Mouse (Mus musculus) embryonic facial prominence, embryonic 13.5 days (tissue): Measurements from ENCODE around the gene Naaladl2. TPM values are rescaled to one million over a fixed set of nuclear protein-coding genes. Genes with fewer than 3 reads are reported as not detected.

Experiments
- ATAC-seq: fragments of 200-750 bp; cut with Nextera tagmentation; 2 replicates; pipeline ENCODE4 v1.8.0; 2017; ENCODE audit warnings: low read depth; ENCODE audit not compliant: insufficient number of reproducible peaks, insufficient read depth, low FRiP score, low TSS enrichment
- H3K27ac ChIP-seq: fragments of 300-500 bp; sonication (generic); 2 replicates; pipeline ENCODE4 v1.5.1; 2015; ENCODE audit warnings: moderate library complexity, mild to moderate bottlenecking, inconsistent platforms
- H3K27me3 ChIP-seq: fragments of 300-500 bp; sonication (generic); 2 replicates; pipeline ENCODE4 v1.6.1; 2015; ENCODE audit warnings: mild to moderate bottlenecking, inconsistent platforms
- H3K36me3 ChIP-seq: fragments of 300-500 bp; sonication (generic); 2 replicates; pipeline ENCODE4 v1.6.1; 2015; ENCODE audit warnings: mild to moderate bottlenecking, inconsistent platforms
- H3K4me1 ChIP-seq: fragments of 300-500 bp; sonication (generic); 2 replicates; pipeline ENCODE4 v1.6.1; 2015; ENCODE audit warnings: inconsistent platforms
- H3K4me2 ChIP-seq: fragments of 300-500 bp; sonication (generic); 2 replicates; pipeline ENCODE4 v1.6.1; 2015; ENCODE audit warnings: moderate library complexity, mild to moderate bottlenecking, inconsistent platforms
- H3K4me3 ChIP-seq: fragments of 300-500 bp; sonication (generic); 2 replicates; pipeline ENCODE4 v1.5.1; 2015; ENCODE audit warnings: mild to moderate bottlenecking, inconsistent platforms
- H3K9ac ChIP-seq: fragments of 300-500 bp; sonication (generic); 2 replicates; pipeline ENCODE4 v1.6.1; 2015; ENCODE audit warnings: mild to moderate bottlenecking, inconsistent platforms
- H3K9me3 ChIP-seq: fragments of 300-500 bp; sonication (generic); 2 replicates; pipeline ENCODE4 v1.6.1; 2016; ENCODE audit warnings: inconsistent platforms
- WGBS: fragments of 180-500 bp; shearing (Covaris S2); methylation state at CpG from one replicate; pipeline ENCODE4 v1.1.7; 2015; ENCODE audit warnings: mixed read lengths; 5-methylcytosine and 5-hydroxymethylcytosine counted together
- polyA plus RNA-seq: library from polyadenylated mRNA; unstranded; fragments of >200 nt; fragmentation: Nextera tagmentation; extraction: Ambion mirVana; gene quantifications from 2 replicates; pipeline ENCODE4 v1.2.1, GENCODE M21; 2015

The Naaladl2 gene
- polyA plus RNA-seq, 1 experiment from 2014 or later = 2.3 TPM

- H3K36me3 ChIP-seq = no peaks in the 10 kb centered on the region
- no peak overlapping the region for H3K9ac ChIP-seq
- H3K4me2 ChIP-seq = no peak overlapping the region
- no peaks in the 10 kb centered on the region for H3K9me3 ChIP-seq
- H3K27me3 ChIP-seq = no peaks in the 10 kb centered on the region
- WGBS = 36% methylated on average over 4 of the region's 4 CpGs
- ATAC-seq = no peak
- H3K4me1 ChIP-seq = peaks cover 9% of the 10 kb centered on the region
- peak overlapping the region; percentile 3; the same call in 1 of the 2 replicates for H3K27ac ChIP-seq
- no peak overlapping the region for H3K4me3 ChIP-seq
Measured at GRCm38 (mm10) chr3:24070424-24071168, 1073.5 kb downstream of the Naaladl2 start.

- Histone ChIP-seq H3K36me3 (no peaks in the 10 kb centered on the region), H3K4me1 (no peaks in the 10 kb centered on the region), H3K9me3 (no peaks in the 10 kb centered on the region), H3K4me2 (no peak overlapping the region), H3K4me3 (no peak overlapping the region), H3K27ac (no peak overlapping the region), H3K9ac (no peak overlapping the region), H3K27me3 (no peaks in the 10 kb centered on the region)
- no peak for ATAC-seq
Measured at GRCm38 (mm10) chr3:24048217-24048616, 1095.8 kb downstream of the Naaladl2 start.

- Histone ChIP-seq H3K9ac (no peak overlapping the region), H3K27me3 (no peaks in the 10 kb centered on the region), H3K27ac (no peak overlapping the region), H3K4me3 (no peak overlapping the region), H3K4me1 (no peaks in the 10 kb centered on the region), H3K9me3 (no peaks in the 10 kb centered on the region), H3K36me3 (no peaks in the 10 kb centered on the region), H3K4me2 (no peak overlapping the region)
- WGBS = 80% methylated on average over 1 of the region's 1 CpGs
- no peak for ATAC-seq
Measured at GRCm38 (mm10) chr3:24001741-24002140, 1142.3 kb downstream of the Naaladl2 start.

GRCm38 (mm10) chr3:23973727-23974126 is 1170.3 kb downstream of the Naaladl2 start:
- 79% methylated on average over 1 of the region's 1 CpGs for WGBS
- H3K27ac ChIP-seq = no peak overlapping the region
- no peak for ATAC-seq
- H3K4me3 ChIP-seq = no peak overlapping the region
- H3K4me1 ChIP-seq = no peaks in the 10 kb centered on the region
- no peak overlapping the region for H3K9ac ChIP-seq
- H3K4me2 ChIP-seq = no peak overlapping the region
- no peaks in the 10 kb centered on the region for H3K36me3 ChIP-seq
- no peaks in the 10 kb centered on the region for H3K9me3 ChIP-seq
- H3K27me3 ChIP-seq = no peaks in the 10 kb centered on the region

GRCm38 (mm10) chr3:23972747-23973667 is 1171.1 kb downstream of the Naaladl2 start:
- Histone ChIP-seq H3K4me3 (no peak overlapping the region), H3K4me1 (no peaks in the 10 kb centered on the region), H3K36me3 (no peaks in the 10 kb centered on the region), H3K9me3 (no peaks in the 10 kb centered on the region), H3K9ac (no peak overlapping the region), H3K27ac (no peak overlapping the region), H3K27me3 (no peaks in the 10 kb centered on the region), H3K4me2 (no peak overlapping the region)
- 76% methylated on average over 4 of the region's 4 CpGs for WGBS
- ATAC-seq = no peak

- H3K9ac ChIP-seq = no peak overlapping the region
Measured at GRCm38 (mm10) chr3:23962961-23963621, 1181.0 kb downstream of the Naaladl2 start.

GRCm38 (mm10) chr3:23946182-23946581 is 1197.9 kb downstream of the Naaladl2 start:
- H3K4me3 ChIP-seq = no peak overlapping the region
- no peaks in the 10 kb centered on the region for H3K9me3 ChIP-seq
- no peak overlapping the region for H3K4me2 ChIP-seq
- no peaks in the 10 kb centered on the region for H3K27me3 ChIP-seq
- H3K36me3 ChIP-seq = no peaks in the 10 kb centered on the region
- no peak overlapping the region for H3K27ac ChIP-seq
- ATAC-seq = no peak
- no peaks in the 10 kb centered on the region for H3K4me1 ChIP-seq
- no peak overlapping the region for H3K9ac ChIP-seq
- 81% methylated on average over 2 of the region's 2 CpGs for WGBS

More at GRCm38 (mm10) chr3:23962961-23963621, 1181.0 kb downstream of the Naaladl2 start:
- no peak overlapping the region for H3K4me2 ChIP-seq
- H3K4me3 ChIP-seq = no peak overlapping the region
- no peaks in the 10 kb centered on the region for H3K27me3 ChIP-seq
- H3K4me1 ChIP-seq = no peaks in the 10 kb centered on the region
- no peak for ATAC-seq
- no peak overlapping the region for H3K27ac ChIP-seq
- H3K9me3 ChIP-seq = no peaks in the 10 kb centered on the region
- H3K36me3 ChIP-seq = no peaks in the 10 kb centered on the region

- Histone ChIP-seq H3K36me3 (no peaks in the 10 kb centered on the region), H3K27ac (no peak overlapping the region), H3K27me3 (no peaks in the 10 kb centered on the region), H3K4me1 (no peaks in the 10 kb centered on the region), H3K4me3 (no peak overlapping the region), H3K9me3 (no peaks in the 10 kb centered on the region), H3K4me2 (no peak overlapping the region), H3K9ac (no peak overlapping the region)
- 75% methylated on average over 5 of the region's 5 CpGs for WGBS
- no peak for ATAC-seq
Measured at GRCm38 (mm10) chr3:23937299-23937698, 1206.8 kb downstream of the Naaladl2 start.

- Histone ChIP-seq H3K4me3 (no peak overlapping the region), H3K27me3 (no peaks in the 10 kb centered on the region), H3K27ac (no peak overlapping the region), H3K4me2 (no peak overlapping the region), H3K4me1 (no peaks in the 10 kb centered on the region), H3K36me3 (no peaks in the 10 kb centered on the region), H3K9ac (no peak overlapping the region), H3K9me3 (no peaks in the 10 kb centered on the region)
- WGBS = 59% methylated on average over 4 of the region's 4 CpGs
- no peak for ATAC-seq
Measured at GRCm38 (mm10) chr3:23928097-23928496, 1216.0 kb downstream of the Naaladl2 start.

GRCm38 (mm10) chr3:23907682-23908081 is 1236.4 kb downstream of the Naaladl2 start:
- Histone ChIP-seq H3K4me3 (no peak overlapping the region), H3K4me2 (no peak overlapping the region), H3K36me3 (no peaks in the 10 kb centered on the region), H3K27me3 (no peaks in the 10 kb centered on the region), H3K9ac (no peak overlapping the region), H3K27ac (no peak overlapping the region), H3K9me3 (no peaks in the 10 kb centered on the region), H3K4me1 (no peaks in the 10 kb centered on the region)
- 63% methylated on average over 1 of the region's 1 CpGs for WGBS
- no peak for ATAC-seq

- no peak overlapping the region for H3K4me3 ChIP-seq
- no peaks in the 10 kb centered on the region for H3K9me3 ChIP-seq
- 74% methylated on average over 1 of the region's 1 CpGs for WGBS
- H3K4me2 ChIP-seq = no peak overlapping the region
- no peaks in the 10 kb centered on the region for H3K27me3 ChIP-seq
- H3K4me1 ChIP-seq = no peaks in the 10 kb centered on the region
- no peak overlapping the region for H3K27ac ChIP-seq
- H3K36me3 ChIP-seq = no peaks in the 10 kb centered on the region
- no peak for ATAC-seq
- H3K9ac ChIP-seq = no peak overlapping the region
Measured at GRCm38 (mm10) chr3:23865688-23866087, 1278.4 kb downstream of the Naaladl2 start.
